Mouse (Mus musculus): ENCODE results near the gene Dll4. TPM values are rescaled to one million over a fixed set of nuclear protein-coding genes. Genes with fewer than 3 reads are reported as not detected.

Dll4 gene
- polyA plus RNA-seq, 1 experiment from 2014 or later = 3.7 TPM

DNA sequence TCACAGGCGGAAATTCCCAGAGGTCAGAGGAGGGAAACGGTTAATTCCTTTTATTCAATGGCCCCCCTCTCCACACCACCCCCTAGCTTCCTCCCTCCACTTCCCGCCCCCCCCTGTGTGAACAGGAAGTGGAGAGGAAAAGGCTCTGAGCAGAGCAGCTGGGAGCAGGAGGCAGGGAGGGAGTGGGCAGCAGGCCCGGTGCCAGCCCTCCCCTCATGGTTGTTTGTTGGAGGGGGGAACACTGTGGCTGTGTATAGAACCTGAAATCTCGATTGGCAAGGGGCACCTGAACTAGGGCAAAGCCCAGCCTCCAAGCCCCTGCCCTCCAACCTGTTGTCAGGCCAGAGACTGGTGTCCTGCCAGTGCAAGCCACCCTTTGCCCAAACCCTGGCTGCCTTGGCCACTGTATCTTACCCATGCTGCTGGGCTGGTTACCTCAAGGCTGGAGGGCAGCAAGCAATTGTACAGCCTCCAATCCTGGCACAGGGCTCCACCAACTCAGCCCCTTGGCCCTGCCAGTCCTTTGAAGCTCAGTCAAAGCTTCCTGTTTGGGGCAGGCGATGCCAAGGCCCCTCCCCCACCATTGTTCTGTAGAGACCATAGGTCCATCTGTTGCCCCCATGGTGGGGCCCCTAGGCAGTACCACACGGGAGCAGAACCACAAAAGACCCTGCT, 24.6 kb upstream of the Dll4 start:
- WGBS = 44% methylated on average over 7 of the region's 7 CpGs
- Histone ChIP-seq H3K4me1 (replicated peaks; ENCODE audit: control insufficient read depth, insufficient read depth) (peaks cover 10% of the 10 kb centered on the region), H3K27me3 (ENCODE audit: control insufficient read depth, insufficient read depth, low read length) (no peaks in the 10 kb centered on the region), H3K9ac (ENCODE audit: low read length) (no peak overlapping the region), H3K4me2 (replicated peaks; ENCODE audit: low read depth) (peak overlapping the region; percentile 45), H3K9me3 (ENCODE audit: control insufficient read depth, low read length) (no peaks in the 10 kb centered on the region), H3K27ac (replicated peaks) (peak overlapping the region; percentile 71; the same call in 1 of the 2 replicates), H3K36me3 (ENCODE audit: control insufficient read depth, insufficient read depth, low read length) (peaks cover 8% of the 10 kb centered on the region), H3K4me3 (ENCODE audit: low read depth, low read length) (no peak overlapping the region)
- DNase-seq (ENCODE audit: low spot score) = peak; percentile 26
- no peak for TF ChIP-seq CTCF (IDR thresholded peaks at IDR 0.05; ENCODE audit: low read depth)
- TF ChIP-seq EP300 (optimal IDR thresholded peaks at IDR 0.05) = no peak
- ATAC-seq (ENCODE audit: low FRiP score, low TSS enrichment) = peak; percentile 4; the same call in 1 of the 2 replicates

DNA sequence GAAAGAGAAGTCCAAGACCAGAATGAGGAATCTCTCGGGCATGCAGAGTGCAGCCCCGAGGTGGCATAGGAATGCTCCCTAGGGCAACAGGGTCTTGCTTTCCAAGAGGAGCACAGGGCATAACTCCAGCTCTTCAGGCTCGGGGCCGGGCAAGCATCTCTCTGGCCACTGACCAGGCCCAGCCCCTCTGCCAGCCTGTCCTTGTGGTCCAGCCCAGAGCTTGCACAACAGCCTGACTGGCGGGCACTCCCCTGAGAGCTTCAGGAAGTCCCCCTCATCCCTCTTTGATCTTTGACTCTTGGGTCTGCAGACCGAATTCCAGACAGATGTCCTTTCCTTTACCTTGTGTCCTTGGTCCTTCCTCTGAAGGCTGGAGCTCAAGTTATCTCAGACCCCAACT, 22.7 kb upstream of the Dll4 start:
- Histone ChIP-seq H3K9me3 (ENCODE audit: control insufficient read depth, low read length) (no peaks in the 10 kb centered on the region), H3K4me1 (replicated peaks; ENCODE audit: control insufficient read depth, insufficient read depth) (peaks cover 10% of the 10 kb centered on the region), H3K27me3 (ENCODE audit: control insufficient read depth, insufficient read depth, low read length) (no peaks in the 10 kb centered on the region), H3K27ac (replicated peaks) (no peak overlapping the region), H3K36me3 (ENCODE audit: control insufficient read depth, insufficient read depth, low read length) (no peaks in the 10 kb centered on the region), H3K4me3 (ENCODE audit: low read depth, low read length) (no peak overlapping the region), H3K4me2 (replicated peaks; ENCODE audit: low read depth) (no peak overlapping the region), H3K9ac (ENCODE audit: low read length) (no peak overlapping the region)
- DNase-seq (ENCODE audit: low spot score) = no peak
- no peak for ATAC-seq (ENCODE audit: low FRiP score, low TSS enrichment)
- TF ChIP-seq CTCF (IDR thresholded peaks at IDR 0.05; ENCODE audit: low read depth) (no peak), EP300 (optimal IDR thresholded peaks at IDR 0.05) (no peak)
- 75% methylated on average over 6 of the region's 6 CpGs for WGBS

DNA sequence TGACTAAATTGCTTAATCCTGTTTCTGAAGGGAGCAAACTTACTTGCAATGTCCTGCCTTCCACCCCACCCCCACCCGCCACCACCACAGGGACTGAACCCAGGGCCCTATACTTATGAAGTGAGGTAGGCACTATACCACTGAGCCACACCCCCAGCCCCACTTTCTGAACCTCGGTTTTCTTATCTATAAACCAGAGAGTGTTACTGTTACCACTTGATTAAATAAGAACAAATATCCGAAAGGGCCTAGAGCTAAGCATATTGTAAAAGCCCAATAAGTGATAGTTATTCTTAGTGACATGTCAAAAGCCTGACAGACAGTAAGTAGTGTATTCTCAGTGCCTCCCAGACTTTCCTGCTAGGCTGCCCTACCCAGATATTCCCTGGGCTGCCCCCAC, 21.2 kb upstream of the Dll4 start:
- ATAC-seq (ENCODE audit: low FRiP score, low TSS enrichment) = no peak
- Histone ChIP-seq H3K4me3 (ENCODE audit: low read depth, low read length) (no peak overlapping the region), H3K27ac (replicated peaks) (peak overlapping the region; percentile 40; the same call in 1 of the 2 replicates), H3K9me3 (ENCODE audit: control insufficient read depth, low read length) (no peaks in the 10 kb centered on the region), H3K4me2 (replicated peaks; ENCODE audit: low read depth) (no peak overlapping the region), H3K36me3 (ENCODE audit: control insufficient read depth, insufficient read depth, low read length) (no peaks in the 10 kb centered on the region), H3K27me3 (ENCODE audit: control insufficient read depth, insufficient read depth, low read length) (no peaks in the 10 kb centered on the region), H3K9ac (ENCODE audit: low read length) (no peak overlapping the region), H3K4me1 (replicated peaks; ENCODE audit: control insufficient read depth, insufficient read depth) (peaks cover 10% of the 10 kb centered on the region)
- no peak for DNase-seq (ENCODE audit: low spot score)
- no peak for TF ChIP-seq EP300 (optimal IDR thresholded peaks at IDR 0.05)
- TF ChIP-seq CTCF (IDR thresholded peaks at IDR 0.05; ENCODE audit: low read depth) = no peak
- 45% methylated on average over 3 of the region's 3 CpGs for WGBS

DNA sequence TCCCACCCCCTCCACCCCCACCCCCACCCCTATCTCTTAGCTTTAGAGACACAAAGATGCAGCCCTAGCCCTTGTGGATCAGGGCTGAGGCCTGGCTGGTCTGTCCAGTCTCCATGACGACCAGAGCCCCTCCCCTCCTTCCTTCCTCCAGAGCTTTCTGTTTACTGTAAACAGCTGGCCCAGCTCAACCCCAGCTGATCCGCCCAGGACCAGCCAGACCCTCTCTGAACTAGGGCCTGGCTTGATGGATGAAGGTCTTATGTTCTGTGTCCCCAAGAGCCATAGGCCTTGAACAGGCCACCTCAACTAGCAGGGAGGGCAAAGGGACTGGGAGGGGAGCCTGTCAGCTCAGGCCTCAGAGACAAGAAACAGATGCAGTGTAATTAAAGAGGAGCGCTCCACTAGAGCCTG, 20.8 kb upstream of the Dll4 start:
- ATAC-seq (ENCODE audit: low FRiP score, low TSS enrichment) (peak; percentile 30; the same call in 1 of the 2 replicates), DNase-seq (ENCODE audit: low spot score) (peak; percentile 32)
- Histone ChIP-seq H3K27me3 (ENCODE audit: control insufficient read depth, insufficient read depth, low read length) (no peaks in the 10 kb centered on the region), H3K4me3 (ENCODE audit: low read depth, low read length) (no peak overlapping the region), H3K36me3 (ENCODE audit: control insufficient read depth, insufficient read depth, low read length) (no peaks in the 10 kb centered on the region), H3K4me2 (replicated peaks; ENCODE audit: low read depth) (no peak overlapping the region), H3K9me3 (ENCODE audit: control insufficient read depth, low read length) (no peaks in the 10 kb centered on the region), H3K27ac (replicated peaks) (peak overlapping the region; percentile 40; the same call in 1 of the 2 replicates), H3K4me1 (replicated peaks; ENCODE audit: control insufficient read depth, insufficient read depth) (peaks cover 10% of the 10 kb centered on the region), H3K9ac (ENCODE audit: low read length) (no peak overlapping the region)
- 25% methylated on average over 3 of the region's 3 CpGs for WGBS
- TF ChIP-seq EP300 (optimal IDR thresholded peaks at IDR 0.05) (no peak), CTCF (IDR thresholded peaks at IDR 0.05; ENCODE audit: low read depth) (no peak)

DNA sequence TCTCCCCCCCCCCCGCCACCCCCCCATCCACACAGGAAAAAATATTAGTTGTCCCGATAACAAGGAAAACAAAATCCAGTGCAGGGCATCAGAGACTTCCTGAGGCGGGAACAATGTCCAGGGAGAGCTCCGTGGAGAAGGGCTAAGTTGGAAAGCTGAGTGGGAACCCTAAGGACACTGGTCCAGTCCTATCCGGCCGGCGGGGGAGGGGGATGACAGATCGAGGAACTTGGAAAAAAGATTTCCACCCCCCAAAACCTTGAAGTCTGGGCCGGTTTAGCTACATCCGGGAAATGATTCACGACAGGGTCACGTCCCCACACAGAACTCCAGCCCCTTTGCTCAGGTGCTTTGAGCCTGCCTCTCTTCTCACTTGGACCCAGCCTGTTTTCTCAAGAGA, 14.0 kb upstream of the Dll4 start:
- Histone ChIP-seq H3K4me2 (replicated peaks; ENCODE audit: low read depth) (no peak overlapping the region), H3K27ac (replicated peaks) (no peak overlapping the region), H3K36me3 (ENCODE audit: control insufficient read depth, insufficient read depth, low read length) (no peaks in the 10 kb centered on the region), H3K27me3 (ENCODE audit: control insufficient read depth, insufficient read depth, low read length) (no peaks in the 10 kb centered on the region), H3K9me3 (ENCODE audit: control insufficient read depth, low read length) (no peaks in the 10 kb centered on the region), H3K9ac (ENCODE audit: low read length) (no peak overlapping the region), H3K4me3 (ENCODE audit: low read depth, low read length) (no peak overlapping the region), H3K4me1 (replicated peaks; ENCODE audit: control insufficient read depth, insufficient read depth) (no peaks in the 10 kb centered on the region)
- TF ChIP-seq CTCF (IDR thresholded peaks at IDR 0.05; ENCODE audit: low read depth) = no peak
- TF ChIP-seq EP300 (optimal IDR thresholded peaks at IDR 0.05) = no peak
- DNase-seq (ENCODE audit: low spot score) = no peak
- ATAC-seq (ENCODE audit: low FRiP score, low TSS enrichment) = no peak
- 39% methylated on average over 12 of the region's 12 CpGs for WGBS

DNA sequence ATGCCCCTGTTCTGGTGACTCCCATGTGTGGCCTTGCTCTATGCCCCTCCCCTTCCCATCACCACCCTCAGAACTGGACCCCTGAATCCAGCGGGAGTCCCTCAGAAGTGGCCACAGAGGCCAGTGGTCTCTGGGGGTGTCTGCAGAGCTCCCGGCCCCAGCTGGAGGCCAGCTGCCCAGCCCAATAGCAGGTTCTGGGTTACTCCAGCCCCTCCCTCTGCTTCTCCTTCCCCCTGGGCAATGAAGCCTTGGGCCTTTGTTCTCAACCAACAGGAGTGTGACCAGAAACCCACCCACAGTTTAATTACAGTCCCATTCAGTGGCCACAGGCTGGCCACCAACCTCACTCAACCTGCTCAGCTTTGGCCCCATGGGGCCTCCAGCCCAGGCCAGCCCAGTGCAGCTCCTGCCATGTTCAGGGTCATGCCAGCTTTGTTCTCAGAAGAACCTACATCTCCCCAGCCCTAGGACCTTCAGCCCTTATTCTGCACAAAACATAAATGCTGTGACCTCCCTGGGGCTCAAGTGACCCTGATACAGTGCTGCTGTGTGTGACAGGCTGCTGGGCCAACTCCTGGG, 13.1 kb upstream of the Dll4 start:
- Histone ChIP-seq H3K9ac (ENCODE audit: low read length) (no peak overlapping the region), H3K4me2 (replicated peaks; ENCODE audit: low read depth) (no peak overlapping the region), H3K27ac (replicated peaks) (no peak overlapping the region), H3K9me3 (ENCODE audit: control insufficient read depth, low read length) (no peaks in the 10 kb centered on the region), H3K4me3 (ENCODE audit: low read depth, low read length) (no peak overlapping the region), H3K27me3 (ENCODE audit: control insufficient read depth, insufficient read depth, low read length) (no peaks in the 10 kb centered on the region), H3K4me1 (replicated peaks; ENCODE audit: control insufficient read depth, insufficient read depth) (no peaks in the 10 kb centered on the region), H3K36me3 (ENCODE audit: control insufficient read depth, insufficient read depth, low read length) (no peaks in the 10 kb centered on the region)
- DNase-seq (ENCODE audit: low spot score) (no peak), ATAC-seq (ENCODE audit: low FRiP score, low TSS enrichment) (no peak)
- 81% methylated on average over 2 of the region's 2 CpGs for WGBS
- TF ChIP-seq EP300 (optimal IDR thresholded peaks at IDR 0.05) (no peak), CTCF (IDR thresholded peaks at IDR 0.05; ENCODE audit: low read depth) (no peak)
